Mouse (Mus musculus) brain, adult 2 months (tissue): ENCODE measurements around the gene Trpm3.

ENCODE experiments used
- DNase-seq: peaks from one replicate; pipeline ENCODE4 v3.0.0; 2011; ENCODE audit warnings: low read depth, low spot score

Trpm3 gene

DNA sequence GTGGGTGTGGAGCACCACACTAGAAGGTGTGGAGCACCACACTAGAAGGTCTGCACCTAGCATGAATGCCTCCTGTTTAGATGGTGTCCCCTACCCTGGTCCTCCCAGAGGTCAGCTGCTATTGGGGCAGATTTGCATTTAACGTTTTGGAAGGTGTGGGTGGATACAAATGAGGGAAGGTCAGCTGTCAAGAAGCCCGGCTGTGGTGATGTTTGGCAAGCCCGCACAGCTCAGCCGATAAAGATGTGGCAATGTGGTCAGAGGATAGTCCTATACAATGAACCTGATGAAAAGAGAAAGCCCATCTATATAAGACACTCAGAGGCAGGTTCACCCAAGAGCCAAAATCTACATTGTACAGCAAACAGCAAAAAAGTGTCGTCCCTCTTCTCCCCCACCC, 895.3 kb downstream of the Trpm3 start:
- no peak for DNase-seq

DNA sequence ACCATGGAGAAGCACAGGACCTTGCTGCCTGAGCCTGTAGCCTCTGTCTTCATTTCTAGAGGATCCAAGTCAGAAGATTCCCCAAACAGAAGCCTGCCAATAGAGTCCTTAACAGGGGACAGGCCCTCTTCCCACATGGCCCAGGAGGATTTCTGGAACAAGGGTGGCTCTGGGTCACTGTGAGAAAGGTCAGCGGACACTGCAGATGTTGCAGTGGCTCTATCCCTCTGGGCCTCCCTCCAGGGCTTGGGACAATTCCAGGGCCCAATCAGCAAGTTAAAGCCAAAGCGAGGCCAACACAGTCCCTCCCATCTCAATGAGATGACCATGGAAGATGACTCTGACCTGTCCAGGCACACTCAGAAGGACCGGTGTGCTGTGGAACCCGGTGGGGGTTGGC, 896.1 kb downstream of the Trpm3 start:
- DNase-seq = peak; percentile 65

DNA sequence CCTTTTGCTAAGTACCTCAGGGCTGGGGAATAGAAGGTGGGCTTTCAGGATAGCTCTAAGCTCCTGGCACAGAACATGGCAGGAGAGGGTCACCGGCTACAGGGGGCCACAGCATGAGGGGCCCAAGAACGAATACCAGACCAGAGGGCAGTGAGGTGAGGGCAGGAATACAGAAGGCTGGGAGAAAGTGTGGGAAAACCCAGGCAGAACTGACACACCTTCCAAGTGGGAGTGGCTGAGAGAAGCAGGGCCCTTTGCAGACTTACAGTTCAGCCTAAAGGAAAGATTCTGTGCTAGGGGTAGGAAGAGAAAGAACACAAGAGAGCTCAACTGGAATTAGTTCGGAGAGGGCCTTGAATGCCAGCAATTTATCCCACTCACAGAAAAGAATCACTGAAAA, 896.9 kb downstream of the Trpm3 start:
- no peak for DNase-seq

DNA sequence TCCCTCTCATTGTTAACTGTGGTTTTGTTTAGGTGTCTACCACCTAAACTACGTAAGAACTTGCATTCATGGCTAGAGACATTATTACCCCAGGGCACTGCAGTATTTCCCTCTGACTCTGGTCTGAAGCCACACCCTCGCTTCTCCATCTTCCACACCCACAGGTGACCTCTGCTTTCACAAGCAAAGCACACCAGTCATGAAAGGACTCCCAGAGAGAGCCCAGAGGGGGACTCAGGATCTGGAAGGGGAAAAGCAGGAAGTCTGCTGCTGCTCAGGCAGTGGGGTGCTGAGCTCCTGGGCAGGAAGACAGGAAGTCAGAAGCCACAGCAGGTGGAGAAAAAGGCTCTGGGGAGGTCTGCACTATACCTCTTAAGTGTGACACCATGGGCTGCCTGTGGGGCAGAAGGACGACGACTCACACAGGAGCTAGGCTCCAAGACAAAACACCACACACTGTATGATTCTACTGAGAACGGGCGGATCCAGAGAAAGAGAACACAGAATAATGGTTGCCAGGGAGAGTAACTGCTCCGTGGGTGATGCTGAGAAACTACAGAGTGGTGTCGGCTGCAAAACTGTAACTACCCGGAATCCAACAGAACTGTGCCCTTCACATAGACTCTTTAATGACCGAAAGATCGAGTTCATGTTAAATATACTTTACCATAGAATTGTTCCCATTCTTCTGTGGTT, 898.1 kb downstream of the Trpm3 start:
- DNase-seq = peak; percentile 71

DNA sequence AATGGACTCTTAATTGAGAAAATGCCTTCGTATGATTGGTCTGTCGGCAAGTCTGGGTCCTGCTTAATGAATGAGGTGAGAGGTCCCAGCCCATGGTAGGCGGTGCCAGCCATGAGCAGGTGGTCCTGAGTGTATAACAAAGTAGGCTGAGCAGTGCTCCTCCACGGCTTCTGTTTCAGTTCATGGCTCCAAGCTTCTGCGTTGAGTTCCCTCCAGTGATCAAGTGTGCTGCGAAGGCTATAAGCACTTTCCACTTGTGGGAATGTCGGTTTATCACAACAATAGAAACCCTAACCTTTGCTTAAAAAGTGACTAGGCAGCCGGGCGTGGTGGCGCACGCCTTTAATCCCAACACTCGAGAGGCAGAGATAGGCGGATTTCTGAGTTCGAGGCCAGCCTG, 898.7 kb downstream of the Trpm3 start:
- DNase-seq = no peak

DNA sequence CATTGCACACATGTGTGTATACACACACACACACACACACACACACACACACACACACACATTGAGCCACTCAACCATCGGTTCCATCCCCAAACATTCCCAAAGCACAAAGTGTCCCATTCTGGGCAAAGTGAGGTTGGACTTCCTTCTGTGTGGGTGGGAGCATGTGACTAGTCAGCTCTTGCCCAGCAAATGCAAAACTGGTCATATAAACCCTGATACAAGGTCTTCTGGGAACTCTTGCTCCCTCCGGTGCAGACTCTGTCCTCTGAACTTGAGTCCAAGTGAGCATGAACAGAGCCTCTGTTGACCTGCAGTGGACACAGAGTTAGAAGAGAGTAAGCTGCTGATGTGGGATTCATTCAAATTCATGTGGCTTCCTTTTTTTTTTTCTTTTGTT, 899.5 kb downstream of the Trpm3 start:
- DNase-seq = no peak

DNA sequence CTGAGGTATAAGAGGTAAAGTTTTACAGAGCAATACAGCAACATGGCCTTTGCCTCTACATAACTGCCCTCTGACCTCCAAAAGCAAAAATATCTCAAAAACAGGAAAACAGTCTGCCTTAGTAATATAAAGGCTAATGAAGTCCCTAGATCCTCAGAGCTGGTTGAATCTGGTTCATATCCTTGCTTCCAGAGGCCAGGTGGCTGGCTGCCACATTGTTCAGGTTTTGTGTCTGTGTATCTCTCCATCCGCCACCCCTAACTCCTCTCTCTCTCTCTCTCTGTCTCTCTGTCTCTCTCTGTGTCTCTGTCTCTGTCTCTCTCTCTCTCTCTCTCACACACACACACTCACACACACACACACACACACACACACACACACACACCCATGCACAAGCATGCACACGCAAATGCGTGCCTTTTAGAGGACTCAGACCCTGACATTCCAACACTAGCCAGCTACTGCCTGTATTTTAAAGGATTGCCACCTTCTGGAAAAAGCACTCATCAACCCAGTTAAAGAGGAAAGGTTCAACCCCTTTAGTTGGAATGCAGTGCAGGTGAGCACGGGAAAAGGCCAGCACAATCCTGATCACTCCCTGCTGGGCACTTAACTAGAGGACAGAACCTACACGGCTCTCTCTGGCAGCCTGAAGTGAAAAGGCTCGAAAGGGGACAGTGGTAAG, 902.8 kb downstream of the Trpm3 start:
- no peak for DNase-seq

DNA sequence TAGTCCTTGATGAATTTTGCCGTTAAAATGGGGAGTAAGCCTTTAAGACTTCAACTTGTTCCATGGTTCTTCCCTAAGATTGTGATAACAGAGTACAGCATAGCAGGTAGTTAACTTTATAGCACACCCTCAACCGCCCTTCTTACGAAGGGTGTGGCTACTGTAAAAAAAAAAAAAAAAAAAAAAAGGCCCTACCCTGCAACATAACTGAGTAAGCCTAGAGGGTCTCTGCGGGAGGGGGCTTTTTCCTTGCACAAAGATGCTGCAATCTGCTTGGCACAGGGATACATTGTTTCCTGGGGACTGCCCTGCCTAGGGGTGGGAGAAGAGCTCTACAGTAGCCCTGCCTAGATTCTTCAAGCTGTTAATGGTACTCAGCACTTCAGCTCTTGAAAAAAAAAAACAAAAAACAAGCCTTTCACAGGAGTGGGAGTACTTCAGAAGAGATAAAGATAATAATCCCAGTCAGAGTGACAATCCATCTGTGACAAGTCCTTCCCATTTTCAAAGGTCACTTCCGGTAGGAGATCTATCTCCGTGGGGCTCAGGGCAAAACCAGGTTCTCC, 903.4 kb downstream of the Trpm3 start:
- no peak for DNase-seq

DNA sequence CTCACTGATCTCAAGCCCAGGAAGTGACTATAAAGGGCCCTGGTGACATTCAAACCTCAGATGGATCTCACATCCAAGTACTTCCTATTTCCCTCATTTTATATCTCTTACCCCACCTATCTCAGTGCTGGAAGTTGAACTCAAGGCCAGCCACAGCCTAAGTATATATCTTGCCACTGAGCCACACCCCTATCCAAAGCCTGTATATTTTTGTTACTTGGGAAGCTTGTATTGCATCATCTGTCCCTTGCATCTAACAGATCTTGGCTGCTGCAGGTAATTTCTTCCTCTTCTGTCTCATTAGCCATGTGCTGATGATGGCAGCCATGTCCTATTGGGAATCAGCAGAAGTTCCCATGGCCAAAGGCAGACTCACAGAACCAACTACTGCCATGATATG, 904.9 kb downstream of the Trpm3 start:
- no peak for DNase-seq
